Mouse (Mus musculus) forebrain, embryonic 14.5 days (tissue): ENCODE data around the gene Psme4. TPM values are rescaled to one million over a fixed set of nuclear protein-coding genes. Genes with fewer than 3 reads are reported as not detected.

Experiments used
- ATAC-seq: fragments of 200-750 bp; cut with Nextera tagmentation; 2 replicates; pipeline ENCODE4 v1.8.0; 2017; ENCODE audit warnings: mild to moderate bottlenecking, moderate library complexity
- DNase-seq: peaks from one replicate; pipeline ENCODE4 v3.0.0-alpha.2; 2015; ENCODE audit warnings: low spot score
- H3K27ac ChIP-seq: fragments of 300-500 bp; sonication (generic); 2 replicates; pipeline ENCODE4 v1.5.1; 2014; ENCODE audit warnings: low read depth, mild to moderate bottlenecking, control low read depth, low read length, moderate library complexity
- H3K27me3 ChIP-seq: fragments of 300-500 bp; sonication (generic); replicated peaks from 2 replicates; pipeline ENCODE4 v1.6.1; 2014; ENCODE audit warnings: low read length, control low read depth, mixed read lengths; ENCODE audit not compliant: control insufficient read depth, insufficient read depth
- H3K36me3 ChIP-seq: fragments of 300-500 bp; sonication (generic); 2 replicates; pipeline ENCODE4 v1.6.1; 2014; ENCODE audit warnings: low read length, control low read depth; ENCODE audit not compliant: control insufficient read depth, insufficient read depth
- H3K4me1 ChIP-seq: fragments of 300-500 bp; sonication (generic); 2 replicates; pipeline ENCODE4 v1.6.1; 2014; ENCODE audit warnings: antibody characterized with exemption, low read length, control low read depth; ENCODE audit not compliant: control insufficient read depth, insufficient read depth
- H3K4me2 ChIP-seq: fragments of 300-500 bp; sonication (generic); 2 replicates; pipeline ENCODE4 v1.6.1; 2014; ENCODE audit warnings: mild to moderate bottlenecking, control low read depth, low read length
- H3K4me3 ChIP-seq: fragments of 300-500 bp; sonication (generic); 2 replicates; pipeline ENCODE4 v1.5.1; 2014; ENCODE audit warnings: low read depth, low read length, control low read depth
- H3K9ac ChIP-seq: fragments of 300-500 bp; sonication (generic); 2 replicates; pipeline ENCODE4 v1.6.1; 2014; ENCODE audit warnings: mild to moderate bottlenecking, low read length, control low read depth, moderate library complexity
- H3K9me3 ChIP-seq: fragments of 300-500 bp; sonication (generic); replicated peaks from 2 replicates; pipeline ENCODE4 v1.6.1; 2016; ENCODE audit warnings: low read length, control low read depth, mixed read lengths; ENCODE audit not compliant: control insufficient read depth
- WGBS: fragments of 180-500 bp; shearing (Covaris S2); extraction: QIAGEN DNeasy Blood & Tissue Kit; methylation state at CpG from one replicate; pipeline ENCODE4 v1.1.7; 2014; 5-methylcytosine and 5-hydroxymethylcytosine counted together
- polyA plus RNA-seq: library from polyadenylated mRNA; unstranded; fragments of >200 nt; fragmentation: Nextera tagmentation; extraction: Ambion mirVana; gene quantifications from 2 replicates; pipeline ENCODE4 v1.2.1, GENCODE M21; 2014

The Psme4 gene
- polyA plus RNA-seq, 1 experiment from 2014 or later = 22.7 TPM

DNA sequence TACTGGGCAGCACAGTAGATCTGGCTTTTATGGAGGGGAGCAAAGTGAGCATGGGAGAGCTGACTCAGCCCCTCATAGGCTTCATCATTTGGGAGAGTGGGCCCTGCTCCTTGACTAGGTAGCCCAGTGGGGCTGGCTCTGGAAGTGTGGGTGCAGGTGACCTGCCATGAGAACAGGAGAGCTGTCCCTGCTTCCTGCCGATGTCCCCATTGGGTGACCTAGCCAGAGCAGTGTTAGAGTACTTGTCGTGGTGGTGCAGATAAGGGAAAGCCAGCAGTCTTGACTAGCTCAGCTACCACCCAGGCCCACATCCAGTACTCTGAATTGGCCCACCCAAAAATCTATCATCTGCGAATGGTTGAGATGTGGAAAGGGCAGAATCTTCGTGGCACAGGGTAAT lies 6.0 kb downstream of the Psme4 start:
- WGBS = 93% methylated on average over 4 of the region's 4 CpGs
- ATAC-seq = no peak
- Histone ChIP-seq H3K4me1 (peaks cover 10% of the 10 kb centered on the region), H3K27ac (no peak overlapping the region), H3K36me3 (no peaks in the 10 kb centered on the region), H3K9ac (no peak overlapping the region), H3K9me3 (no peaks in the 10 kb centered on the region), H3K4me2 (no peak overlapping the region), H3K27me3 (no peaks in the 10 kb centered on the region), H3K4me3 (no peak overlapping the region)
- DNase-seq = no peak

DNA sequence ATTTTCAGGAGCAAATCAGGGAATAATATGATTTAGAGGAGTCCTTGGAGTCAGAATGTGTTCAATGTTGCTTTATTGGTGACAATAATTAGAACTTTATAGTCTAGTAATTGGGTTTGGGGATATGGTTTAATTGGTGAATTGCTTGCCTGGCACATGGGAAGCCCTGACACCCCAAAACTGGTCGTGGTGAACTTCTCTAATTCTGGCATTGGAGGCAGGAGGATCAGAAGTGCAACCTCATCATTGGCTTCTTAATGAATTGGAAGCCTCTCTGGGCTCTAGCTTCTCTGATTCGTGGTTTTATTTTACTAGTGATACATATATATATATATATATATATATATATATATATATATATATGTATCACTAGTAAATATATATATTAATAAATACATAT lies 9.4 kb downstream of the Psme4 start:
- Histone ChIP-seq H3K9ac (no peak overlapping the region), H3K36me3 (no peaks in the 10 kb centered on the region), H3K4me1 (no peaks in the 10 kb centered on the region; the same call in 1 of the 2 replicates), H3K4me2 (no peak overlapping the region), H3K4me3 (no peak overlapping the region), H3K27me3 (no peaks in the 10 kb centered on the region), H3K9me3 (no peaks in the 10 kb centered on the region), H3K27ac (no peak overlapping the region)
- no peak for DNase-seq
- no peak for ATAC-seq
- 100% methylated on average over 2 of the region's 2 CpGs for WGBS

DNA sequence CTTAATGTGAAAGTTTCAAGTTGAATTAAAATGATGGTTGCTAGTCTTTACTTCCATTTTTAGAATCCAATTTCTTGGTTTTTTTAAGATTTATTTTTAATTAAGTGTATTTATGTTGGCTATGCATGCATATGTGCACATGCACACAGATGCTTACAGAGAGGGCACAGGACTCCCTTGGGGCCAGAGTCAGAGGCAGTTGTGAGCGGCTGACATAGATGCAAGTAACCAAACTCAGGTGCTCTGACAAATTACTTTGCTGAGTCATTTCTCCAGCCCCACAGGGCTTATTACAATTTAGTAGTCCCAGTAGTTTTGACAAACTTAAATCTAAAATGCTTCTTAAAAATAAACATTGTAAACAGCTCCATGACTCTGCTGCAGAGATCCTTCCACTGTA lies 10.1 kb downstream of the Psme4 start:
- H3K4me2 ChIP-seq = no peak overlapping the region
- 91% methylated on average over 1 of the region's 1 CpGs for WGBS
- ATAC-seq = no peak
- no peaks in the 10 kb centered on the region; the same call in 1 of the 2 replicates for H3K4me1 ChIP-seq
- H3K27me3 ChIP-seq = no peaks in the 10 kb centered on the region
- H3K9me3 ChIP-seq = no peaks in the 10 kb centered on the region
- H3K9ac ChIP-seq = no peak overlapping the region
- DNase-seq = no peak
- H3K27ac ChIP-seq = no peak overlapping the region
- no peak overlapping the region for H3K4me3 ChIP-seq
- no peaks in the 10 kb centered on the region for H3K36me3 ChIP-seq

DNA sequence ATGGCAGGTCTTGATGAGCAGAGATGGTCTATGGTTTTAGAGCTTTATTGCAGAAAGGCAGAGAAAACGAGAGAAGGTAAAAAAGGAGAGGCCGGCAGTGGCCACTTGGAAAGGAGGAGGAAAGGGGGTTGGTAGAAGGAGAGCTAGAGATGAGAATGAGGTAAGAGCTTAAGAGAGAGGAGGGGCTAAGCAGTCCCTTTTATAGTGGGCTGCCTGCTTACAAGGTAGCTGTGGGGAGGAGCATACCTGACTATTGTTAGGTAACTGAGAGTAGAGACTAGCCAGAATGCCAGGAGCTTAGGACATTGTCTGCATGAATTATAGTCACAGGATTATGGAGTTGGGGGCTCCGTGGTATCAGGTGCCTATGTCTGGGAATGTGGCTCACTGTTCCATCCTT lies 14.0 kb downstream of the Psme4 start:
- H3K9me3 ChIP-seq = no peaks in the 10 kb centered on the region
- no peak overlapping the region for H3K4me2 ChIP-seq
- H3K27me3 ChIP-seq = no peaks in the 10 kb centered on the region
- H3K4me3 ChIP-seq = no peak overlapping the region
- H3K4me1 ChIP-seq = no peaks in the 10 kb centered on the region
- no peak overlapping the region for H3K9ac ChIP-seq
- 57% methylated on average over 3 of the region's 3 CpGs for WGBS
- ATAC-seq = no peak
- H3K27ac ChIP-seq = no peak overlapping the region
- H3K36me3 ChIP-seq = no peaks in the 10 kb centered on the region
- DNase-seq = no peak

DNA sequence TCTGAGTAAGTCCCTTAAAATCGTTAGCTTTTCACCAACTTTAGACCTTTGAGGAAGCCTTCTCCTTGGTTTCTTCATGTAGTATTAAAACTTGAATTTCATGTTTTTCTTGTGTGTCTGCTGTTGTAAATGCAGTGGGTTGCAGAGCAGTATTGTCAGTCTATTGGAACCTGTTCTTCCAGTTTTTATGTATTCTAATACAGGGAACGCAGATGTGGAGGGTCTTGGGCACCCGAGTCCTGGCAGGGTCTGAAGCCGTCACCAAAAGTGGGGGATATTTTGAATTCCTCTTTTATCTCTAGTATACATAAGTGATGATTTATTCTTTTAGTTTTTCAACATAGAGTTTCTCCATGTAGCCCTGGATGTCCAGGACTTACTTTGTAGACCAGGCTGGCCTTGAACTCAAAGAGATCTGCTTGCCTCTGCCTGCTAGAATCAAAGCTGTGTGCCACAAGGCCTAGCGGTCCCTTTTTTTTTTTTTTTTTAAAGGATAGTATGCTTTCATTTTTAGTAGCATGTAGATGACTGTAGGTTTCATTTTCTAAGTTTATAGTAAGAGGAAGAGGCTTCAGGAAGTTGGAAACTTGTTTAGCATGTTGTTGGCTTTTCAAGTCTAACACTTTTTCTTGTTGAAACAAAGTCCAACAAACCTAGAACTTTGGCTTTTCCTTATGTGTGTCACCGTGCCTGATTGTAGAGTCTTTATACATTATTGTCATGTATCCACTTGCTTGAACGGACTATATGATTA lies 14.9 kb downstream of the Psme4 start:
- 98% methylated on average over 7 of the region's 7 CpGs for WGBS
- no peak for ATAC-seq
- Histone ChIP-seq H3K4me1 (no peaks in the 10 kb centered on the region), H3K9me3 (no peaks in the 10 kb centered on the region), H3K9ac (no peak overlapping the region), H3K4me2 (no peak overlapping the region), H3K4me3 (no peak overlapping the region), H3K36me3 (no peaks in the 10 kb centered on the region), H3K27ac (no peak overlapping the region), H3K27me3 (no peaks in the 10 kb centered on the region)
- DNase-seq = no peak

DNA sequence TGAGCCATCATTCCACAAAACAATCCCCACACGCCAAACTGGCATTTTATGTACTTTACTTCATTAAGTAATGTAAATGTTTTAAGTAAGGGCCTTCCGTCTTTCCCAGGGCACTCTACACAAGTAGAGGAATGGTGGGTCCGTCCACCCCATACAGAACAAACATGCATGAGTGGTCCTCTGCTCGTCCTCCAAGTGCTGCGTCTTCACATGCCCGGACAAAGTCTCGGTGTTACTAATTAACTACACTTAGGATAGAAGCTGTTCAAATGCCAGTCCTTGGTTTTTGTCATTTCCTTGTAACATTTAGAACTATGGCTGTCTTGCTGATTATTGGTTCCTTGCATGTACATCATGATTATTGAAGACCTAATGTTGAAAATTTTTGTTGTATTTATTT lies 21.2 kb downstream of the Psme4 start:
- no peaks in the 10 kb centered on the region for H3K9me3 ChIP-seq
- 91% methylated on average over 7 of the region's 7 CpGs for WGBS

DNA sequence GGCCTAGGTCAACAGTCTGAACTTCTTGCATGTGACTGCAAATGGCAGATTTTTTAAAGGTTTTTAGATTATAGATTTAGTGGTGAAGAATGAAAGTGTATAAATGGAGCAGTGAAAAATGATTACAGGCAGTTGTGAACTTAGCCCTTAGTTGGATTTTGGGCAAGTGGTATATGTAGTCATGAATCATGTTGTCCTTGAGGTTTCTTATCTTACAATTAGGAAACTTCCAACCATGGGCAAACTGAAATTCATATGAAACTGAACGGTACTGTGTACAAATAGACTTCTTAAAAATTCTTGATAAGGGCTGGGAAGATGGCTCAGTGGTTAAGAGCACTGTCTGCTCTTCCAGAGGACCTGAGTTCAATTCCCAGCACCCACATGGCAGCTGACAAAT lies 22.2 kb downstream of the Psme4 start:
- no peaks in the 10 kb centered on the region for H3K9me3 ChIP-seq
- H3K27ac ChIP-seq = no peak overlapping the region
- no peak overlapping the region for H3K4me3 ChIP-seq
- peaks cover 6% of the 10 kb centered on the region; the same call in 1 of the 2 replicates for H3K36me3 ChIP-seq
- no peaks in the 10 kb centered on the region for H3K4me1 ChIP-seq
- 98% methylated on average over 1 of the region's 1 CpGs for WGBS
- ATAC-seq = no peak
- no peak for DNase-seq
- no peak overlapping the region for H3K9ac ChIP-seq
- H3K27me3 ChIP-seq = no peaks in the 10 kb centered on the region
- H3K4me2 ChIP-seq = no peak overlapping the region

More for the DNA sequence above, 21.2 kb downstream of the Psme4 start:
- Histone ChIP-seq H3K4me1 (no peaks in the 10 kb centered on the region), H3K4me3 (no peak overlapping the region), H3K36me3 (peaks cover 6% of the 10 kb centered on the region; the same call in 1 of the 2 replicates), H3K27ac (no peak overlapping the region), H3K4me2 (no peak overlapping the region), H3K9ac (no peak overlapping the region), H3K27me3 (no peaks in the 10 kb centered on the region)
- no peak for ATAC-seq
- no peak for DNase-seq

DNA sequence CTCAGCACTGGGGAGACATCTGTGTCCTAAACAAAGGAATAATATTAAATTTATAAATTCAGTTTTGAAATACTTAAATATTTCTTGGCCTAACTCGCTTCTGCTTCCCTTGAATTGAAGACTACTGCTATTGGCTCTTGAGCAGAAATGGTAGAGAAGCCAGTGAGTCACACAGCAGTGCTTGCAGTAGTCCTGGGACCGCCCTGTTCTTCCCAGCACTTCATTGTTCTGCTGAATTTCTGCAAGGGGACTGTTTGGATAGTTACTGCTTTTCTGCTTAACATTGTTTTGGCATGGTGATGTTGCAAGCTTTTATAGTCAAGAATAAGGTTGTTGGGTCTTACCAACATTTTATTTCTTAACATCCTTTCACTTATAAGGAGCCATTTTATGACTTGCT lies 25.7 kb downstream of the Psme4 start:
- Histone ChIP-seq H3K9me3 (no peaks in the 10 kb centered on the region), H3K36me3 (peaks cover 6% of the 10 kb centered on the region; the same call in 1 of the 2 replicates), H3K27ac (no peak overlapping the region), H3K4me3 (no peak overlapping the region), H3K4me1 (no peaks in the 10 kb centered on the region), H3K27me3 (no peaks in the 10 kb centered on the region), H3K9ac (no peak overlapping the region), H3K4me2 (no peak overlapping the region)
- DNase-seq (no peak), ATAC-seq (no peak)
- WGBS = 88% methylated on average over 2 of the region's 2 CpGs

DNA sequence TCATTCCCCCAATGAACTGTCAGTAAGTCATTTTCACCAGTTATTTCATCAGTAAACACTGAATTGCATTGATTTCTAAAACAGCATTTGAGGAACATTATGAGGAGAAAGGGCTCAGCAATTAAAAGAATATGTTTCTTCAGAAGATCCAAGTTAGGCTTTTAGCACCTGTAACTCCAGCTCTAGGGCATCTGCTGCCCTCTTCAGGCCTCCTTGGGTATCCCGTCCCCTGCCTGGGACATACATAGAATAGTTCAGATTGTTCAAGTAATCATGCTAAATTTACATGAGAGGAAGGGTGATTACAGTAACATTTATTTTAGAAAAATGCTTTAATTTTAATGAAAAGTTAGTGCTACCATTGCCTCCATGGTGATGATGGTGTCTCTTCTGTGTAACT lies 28.0 kb downstream of the Psme4 start:
- Histone ChIP-seq H3K27ac (no peak overlapping the region), H3K4me1 (no peaks in the 10 kb centered on the region), H3K9me3 (no peaks in the 10 kb centered on the region), H3K4me2 (no peak overlapping the region), H3K27me3 (no peaks in the 10 kb centered on the region), H3K4me3 (no peak overlapping the region), H3K9ac (no peak overlapping the region), H3K36me3 (no peaks in the 10 kb centered on the region)
- WGBS = 74% methylated on average over 1 of the region's 1 CpGs
- ATAC-seq = peak; percentile 71
- DNase-seq = peak; percentile 51
